Mouse (Mus musculus) thymus, adult 2 months (tissue): Measurements from ENCODE around the gene Parp16.

Experiments
- CTCF ChIP-seq: fragments of 200-500 bp; IDR thresholded peaks from 2 replicates; pipeline ENCODE4 v1.5.1; 2012; ENCODE audit warnings: mild to moderate bottlenecking, control low read depth, low read length, moderate library complexity, borderline replicate concordance; ENCODE audit not compliant: control insufficient read depth, poor library complexity, insufficient read depth; ENCODE audit errors: extremely low read depth
- POLR2A ChIP-seq: fragments of 200-500 bp; IDR thresholded peaks from 2 replicates; pipeline ENCODE4 v1.6.1; 2012; ENCODE audit warnings: mild to moderate bottlenecking, low read length, control low read depth, moderate library complexity; ENCODE audit not compliant: control insufficient read depth, poor library complexity, insufficient read depth; ENCODE audit errors: extremely low read depth

- TF ChIP-seq CTCF = no peak
- TF ChIP-seq POLR2A = no peak
These were observed 3.2 kb upstream of the Parp16 start for GRCm38 (mm10) chr9:65191755-65192469.
